Mouse (Mus musculus): ENCODE measurements at regions not wholly inside any gene's neighbourhood (a gene's known extent, or its start where the extent isn't known, plus 50 kb on each side); places are given as distances from the start of the nearest gene placed in this dataset.

GRCm38 (mm10) chr19:60340234-60340633 lies 113.7 kb upstream of the Fam204a start:
- TF ChIP-seq EP300 (IDR thresholded peaks at IDR 0.05; ENCODE audit: insufficient read depth, low read depth, low read length) (no peak), CTCF (IDR thresholded peaks at IDR 0.05) (no peak)

All from heart, adult 2 months (tissue).